Mouse (Mus musculus) C2C12 (cell line): ENCODE data around the gene Tkt.

Experiments used
- CTCF ChIP-seq: IDR thresholded peaks from one replicate; pipeline ENCODE4 v1.5.1; 2011; ENCODE audit not compliant: control insufficient read depth, insufficient read depth, insufficient read length
- MAX ChIP-seq: IDR thresholded peaks from one replicate; pipeline ENCODE4 v1.6.1; 2011; ENCODE audit warnings: mild to moderate bottlenecking, control low read depth
- MYOD1 ChIP-seq: IDR thresholded peaks from one replicate; pipeline ENCODE4 v1.6.1; 2011; ENCODE audit warnings: low read depth; ENCODE audit not compliant: control insufficient read depth, insufficient read length
- MYOG ChIP-seq: IDR thresholded peaks from one replicate; pipeline ENCODE4 v1.6.1; 2011; ENCODE audit not compliant: control insufficient read depth, insufficient read length; ENCODE audit errors: extremely low read depth
- USF1 ChIP-seq: IDR thresholded peaks from one replicate; pipeline ENCODE4 v1.6.1; 2011; ENCODE audit warnings: low read depth, mild to moderate bottlenecking, control low read depth, moderate library complexity

DNA sequence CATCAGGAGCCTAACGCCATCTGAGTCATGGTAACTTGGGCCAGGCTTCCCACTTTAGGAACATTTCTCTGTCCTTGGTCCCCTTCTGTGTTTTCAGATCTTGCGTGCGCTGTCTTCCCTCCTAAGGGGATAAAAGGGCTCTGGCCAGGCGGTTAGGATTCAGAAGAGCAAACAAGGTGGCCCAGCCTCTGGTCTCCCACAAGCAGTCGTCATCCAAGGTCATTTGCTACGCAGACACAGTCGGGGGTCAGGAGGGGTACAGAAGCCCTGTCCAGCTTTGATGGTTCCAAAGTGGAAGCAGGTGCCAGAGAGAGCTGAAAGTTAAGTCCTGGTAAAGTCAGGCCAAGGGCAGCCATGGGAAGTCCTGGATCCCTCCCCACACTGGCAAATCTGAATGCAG lies 42.8 kb downstream of the Tkt start:
- TF ChIP-seq CTCF = no peak
- TF ChIP-seq MAX = no peak
- no peak for TF ChIP-seq MYOD1
- no peak for TF ChIP-seq MYOG
- no peak for TF ChIP-seq USF1
